Mouse (Mus musculus): Measurements from ENCODE around the gene B3galt2. TPM values are rescaled to one million over a fixed set of nuclear protein-coding genes. Genes with fewer than 3 reads are reported as not detected.
"Not testable (repeated sequence)": the region's sequence is repeated elsewhere in the genome, so short reads cannot be mapped to it uniquely, and the experiment has no call there.

The B3galt2 gene
- 1 to 10 TPM in 1 of 2 experiments, under 1 TPM in 1; 0.71 to 1.0 TPM for total RNA-seq (2021)
- long read RNA-seq, experiment 1, partial matches to known transcripts: 0 of 2 reads
- long read RNA-seq, experiment 1, other reads (novel, unspliced or antisense): 2 of 2 reads
- long read RNA-seq, experiment 2: 0 reads

DNA sequence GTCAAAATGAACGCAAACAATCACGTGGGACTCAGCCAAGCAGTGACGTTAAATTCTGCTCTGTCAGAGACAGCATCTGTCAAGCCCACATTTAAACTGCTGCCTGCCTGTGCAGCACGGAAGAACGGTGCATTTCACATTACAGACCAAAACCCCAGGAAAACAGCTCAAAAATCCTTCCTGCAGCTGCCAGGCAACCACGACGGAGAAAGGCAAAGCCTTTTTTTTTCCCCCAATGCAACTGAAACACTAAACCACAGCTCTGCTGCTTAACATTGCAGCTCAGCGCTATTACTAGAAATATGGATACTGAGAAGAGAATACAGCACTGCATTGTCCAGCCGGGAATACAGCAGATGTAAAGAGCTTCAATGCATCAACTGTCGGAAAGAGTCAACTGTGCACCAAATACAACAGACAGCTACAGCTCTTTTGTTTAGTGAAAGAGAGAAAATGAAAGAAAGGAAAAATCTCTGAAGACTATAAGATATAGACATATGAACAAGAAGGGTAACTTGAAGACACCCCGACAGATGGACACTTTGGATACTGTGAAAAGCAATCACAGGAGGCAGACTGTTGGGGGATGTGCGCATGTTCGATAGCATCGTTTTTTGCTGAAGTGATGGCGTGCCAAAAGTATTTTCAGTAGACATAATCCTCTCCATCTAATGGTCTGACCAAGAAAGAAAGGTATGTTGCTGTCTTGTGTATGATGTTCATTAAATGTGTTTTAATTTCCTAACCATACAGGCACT is at the start of gene B3galt2:
Gene B3galt2, plus strand, starts transcription at position 15 of the 758 bp plus-strand sequence.
- no peak for DNase-seq
- intact Hi-C loops (cut with DNase I): loop anchor here (10.0 kb wide), 1 partner anchor 336 kb away; no protein-coding TSS in a partner anchor

GRCm38 (mm10) chr1:143596864-143597263 is 43.6 kb upstream of the B3galt2 start:
- intact Hi-C loops (cut with DNase I): no loop called here
- no peak for DNase-seq

DNA sequence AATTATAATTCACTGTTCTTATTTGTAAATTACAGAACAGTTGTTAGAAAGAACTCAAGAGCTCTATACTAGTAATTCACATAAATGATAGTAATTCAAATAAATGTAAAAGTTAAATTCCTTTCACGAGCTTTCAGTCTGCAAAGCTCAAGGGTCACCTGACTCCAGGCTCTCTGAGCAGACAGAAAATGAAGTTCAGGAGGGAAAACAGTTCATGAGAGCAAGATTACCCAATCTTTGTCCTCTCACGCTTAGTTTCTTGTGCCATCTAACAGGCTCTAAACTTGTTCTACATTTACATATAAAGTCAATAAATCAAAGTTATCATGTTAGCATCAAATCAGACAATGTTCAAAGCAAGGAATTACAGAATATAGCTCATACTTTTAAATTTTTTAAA is 31.6 kb upstream of the B3galt2 start:
- intact Hi-C loops (cut with DNase I): no loop called here
- no peak for DNase-seq

DNA sequence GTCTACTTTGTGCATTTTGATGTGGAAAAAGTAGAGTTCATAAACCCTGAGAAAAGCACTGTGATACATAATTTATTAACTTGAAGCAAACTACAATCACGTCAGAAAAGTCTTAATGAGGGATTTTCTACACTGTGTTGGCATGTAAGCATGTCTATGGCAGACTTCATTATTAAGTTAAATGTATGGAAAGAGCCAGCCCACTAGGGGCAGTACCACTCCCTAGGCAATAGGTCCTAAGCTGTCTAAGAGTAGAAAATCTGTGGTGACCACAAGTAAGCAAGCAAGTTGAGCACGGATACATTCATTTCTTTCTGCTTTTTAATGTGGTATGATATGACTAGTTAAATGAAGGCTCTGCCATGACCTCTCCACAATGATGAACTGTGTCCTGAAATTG is 27.6 kb upstream of the B3galt2 start:
- DNase-seq: no peak
- intact Hi-C loops (cut with DNase I): no loop called here

DNA sequence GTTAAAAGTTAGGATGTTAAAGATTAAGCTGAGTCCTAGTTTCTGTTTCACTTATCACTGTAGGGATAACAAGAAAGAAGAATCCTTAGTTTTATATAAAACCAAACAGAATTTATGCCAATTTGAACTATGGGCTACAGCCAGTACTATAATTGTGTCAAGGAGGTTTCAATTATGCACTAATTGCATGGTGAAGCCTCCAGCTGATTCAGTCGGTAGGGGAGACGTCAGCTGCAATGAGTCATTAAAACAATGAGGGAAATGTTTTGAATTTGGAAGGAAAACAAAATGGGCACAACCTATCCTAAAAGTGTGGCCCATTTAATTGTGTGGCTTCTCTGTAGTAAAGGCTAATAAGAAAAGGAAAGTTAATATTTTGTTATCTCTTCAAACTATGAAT is 20.7 kb upstream of the B3galt2 start:
- intact Hi-C loops (cut with DNase I): no loop called here
- no peak for DNase-seq

GRCm38 (mm10) chr1:143621930-143622329 is 18.5 kb upstream of the B3galt2 start:
- DNase-seq: no peak

GRCm38 (mm10) chr1:143622634-143623033 is 17.8 kb upstream of the B3galt2 start:
- intact Hi-C loops (cut with DNase I): no loop called here

More at GRCm38 (mm10) chr1:143621930-143622329, 18.5 kb upstream of the B3galt2 start:
- intact Hi-C loops (cut with DNase I): no loop called here

DNA sequence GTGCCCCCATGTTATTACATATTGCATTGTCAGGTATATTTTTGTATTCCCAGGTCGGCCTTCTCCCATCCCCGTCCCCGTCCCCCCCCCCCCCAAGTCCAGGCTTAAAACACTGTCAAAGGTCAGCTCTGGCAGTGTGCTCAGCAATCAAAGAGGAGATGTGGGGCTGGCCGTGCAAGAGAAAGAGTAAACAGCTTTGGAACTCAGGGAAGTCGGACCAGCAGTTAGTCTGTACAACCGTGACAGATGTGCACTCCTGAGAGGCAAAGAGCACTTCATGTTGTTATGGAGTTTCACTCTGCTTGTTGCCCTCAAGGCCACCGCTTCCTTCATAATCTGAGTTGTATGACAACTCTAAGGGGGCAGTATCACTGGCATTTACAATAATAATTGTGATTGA is 9.1 kb upstream of the B3galt2 start:
- DNase-seq: no peak
- intact Hi-C loops (cut with DNase I): no loop called here

More at GRCm38 (mm10) chr1:143622634-143623033, 17.8 kb upstream of the B3galt2 start:
- no peak for DNase-seq

GRCm38 (mm10) chr1:143632361-143632760 is 8.1 kb upstream of the B3galt2 start:
- intact Hi-C loops (cut with DNase I): no loop called here
- no peak for DNase-seq

DNA sequence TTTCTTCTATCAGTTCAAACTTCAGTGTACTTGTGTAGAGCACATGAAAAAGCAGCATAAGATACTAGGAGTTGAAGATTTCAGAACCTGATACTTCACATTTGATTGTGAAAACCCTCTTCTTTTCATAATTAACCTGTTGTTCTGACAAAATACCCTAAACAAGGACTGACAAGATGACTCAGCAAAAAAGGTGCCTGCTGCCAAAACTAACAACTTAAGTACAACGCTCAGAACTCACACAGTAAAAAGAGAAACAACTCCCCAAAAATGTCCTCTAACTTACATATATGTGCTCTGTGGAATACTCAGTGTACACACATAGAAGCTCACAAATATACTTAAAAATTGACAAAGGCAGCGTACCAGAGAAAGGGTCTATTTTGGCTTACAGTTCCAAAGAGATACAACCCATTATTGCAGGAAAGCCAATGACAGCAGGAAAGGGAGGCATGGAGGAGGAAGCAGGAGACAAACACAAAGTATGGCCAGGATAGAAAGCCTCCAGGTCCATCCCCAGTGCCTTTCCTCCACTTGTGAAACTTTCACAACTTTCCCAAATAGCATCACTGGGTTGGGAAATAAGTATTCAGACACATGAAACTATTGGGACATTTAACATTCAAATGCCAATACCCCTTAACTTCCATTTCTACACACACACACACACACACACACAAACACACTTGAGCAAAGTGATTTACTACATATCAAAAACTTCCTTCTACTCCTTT is 7.4 kb upstream of the B3galt2 start:
- intact Hi-C loops (cut with DNase I): no loop called here
- no peak for DNase-seq

- intact Hi-C loops (cut with DNase I): loop anchor here (10.0 kb wide), 1 partner anchor 339 kb away; no protein-coding TSS in a partner anchor
- no peak for DNase-seq
Measured at GRCm38 (mm10) chr1:143644221-143644620, 3.8 kb downstream of the B3galt2 start.

GRCm38 (mm10) chr1:143645386-143645785 is 4.9 kb downstream of the B3galt2 start:
- intact Hi-C loops (cut with DNase I): loop anchor here (10.0 kb wide), 1 partner anchor 341 kb away; no protein-coding TSS in a partner anchor
- DNase-seq: no peak

GRCm38 (mm10) chr1:143646219-143646618 is 5.8 kb downstream of the B3galt2 start:
- intact Hi-C loops (cut with DNase I): loop anchor here (10.0 kb wide), 1 partner anchor 341 kb away; no protein-coding TSS in a partner anchor
- no peak for DNase-seq

GRCm38 (mm10) chr1:143650317-143650716 is 9.9 kb downstream of the B3galt2 start:
- intact Hi-C loops (cut with DNase I): no loop called here
- DNase-seq: no peak

DNA sequence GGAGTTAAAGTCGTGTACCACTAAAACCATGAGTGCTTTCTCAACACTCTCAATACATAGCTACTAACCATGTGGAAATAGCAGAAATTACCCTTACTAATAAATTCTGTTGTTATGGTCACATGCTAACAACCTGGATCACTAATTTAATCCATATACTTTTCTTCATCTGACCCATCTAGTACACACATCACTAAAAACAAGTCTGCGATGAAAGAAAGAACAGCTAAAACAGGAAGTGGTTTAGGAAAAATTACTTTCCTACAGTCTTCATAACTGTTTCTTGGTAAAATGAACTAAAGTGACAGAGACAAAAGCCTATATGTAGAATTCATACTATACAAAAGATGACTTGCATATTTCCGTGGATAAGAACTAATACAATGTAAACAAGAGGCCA is 13.2 kb downstream of the B3galt2 start:
- intact Hi-C loops (cut with DNase I): no loop called here

DNA sequence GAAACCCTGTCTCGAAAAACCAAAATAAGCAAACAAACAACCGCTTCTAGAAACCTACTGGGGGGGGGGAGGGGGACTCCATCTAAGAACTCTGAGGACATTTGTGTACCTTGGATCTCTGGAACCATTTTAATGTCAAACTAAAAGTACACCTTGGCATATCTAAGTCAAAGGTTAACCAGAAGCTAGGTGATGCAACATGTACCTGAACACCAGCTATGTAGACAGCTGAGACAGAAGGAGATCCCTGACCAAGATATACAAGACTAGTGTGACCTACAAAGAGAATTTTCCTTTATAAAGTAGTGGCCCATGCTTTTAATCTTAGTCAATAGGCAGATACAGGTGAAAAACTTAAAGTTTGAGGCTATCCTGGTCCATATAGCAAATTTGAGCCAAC is 22.7 kb downstream of the B3galt2 start:
- intact Hi-C loops (cut with DNase I): no loop called here
- DNase-seq: no peak

More for the DNA sequence above, 13.2 kb downstream of the B3galt2 start:
- DNase-seq: no peak

- intact Hi-C loops (cut with DNase I); DNase-seq: not testable (repeated sequence)
Measured at GRCm38 (mm10) chr1:143664786-143665185, 24.3 kb downstream of the B3galt2 start.

GRCm38 (mm10) chr1:143675734-143676361 is 35.4 kb downstream of the B3galt2 start:
- DNase-seq: no peak
- intact Hi-C loops (cut with DNase I): no loop called here

GRCm38 (mm10) chr1:143681108-143681507 is 40.6 kb downstream of the B3galt2 start:
- intact Hi-C loops (cut with DNase I): no loop called here
- no peak for DNase-seq

- DNase-seq: no peak
- intact Hi-C loops (cut with DNase I): no loop called here
Measured at GRCm38 (mm10) chr1:143684849-143685248, 44.4 kb downstream of the B3galt2 start.

DNA sequence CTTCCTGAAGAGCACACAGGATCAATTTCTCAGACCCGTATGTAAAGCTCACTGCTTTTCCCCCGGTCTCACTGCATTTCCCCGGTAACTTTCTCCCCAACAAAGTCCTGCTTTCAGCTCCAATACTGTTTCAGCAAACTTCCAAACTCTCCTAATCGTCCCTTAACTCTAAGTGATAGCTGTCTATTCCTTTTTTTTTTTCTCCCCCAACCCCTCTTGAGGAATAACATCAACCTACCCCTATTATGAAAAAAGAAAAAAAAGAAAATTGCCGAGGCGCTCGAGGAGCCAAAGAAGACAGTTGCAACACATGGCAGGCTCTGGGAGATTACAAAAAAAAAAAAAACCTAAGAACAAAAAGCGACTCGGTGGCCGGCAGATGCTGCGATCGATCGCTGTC is 61.3 kb downstream of the B3galt2 start:
- intact Hi-C loops (cut with DNase I): loop anchor here (5.0 to 10.0 kb wide), 2 partner anchors 36 to 73 kb away; partner anchors contain the start of genes Trove2 and Uchl5
- DNase-seq: no peak

Measured in gastrocnemius, postnatal 36 days (tissue).